Mouse (Mus musculus): ENCODE measurements around the gene Sh2b3.

DNA sequence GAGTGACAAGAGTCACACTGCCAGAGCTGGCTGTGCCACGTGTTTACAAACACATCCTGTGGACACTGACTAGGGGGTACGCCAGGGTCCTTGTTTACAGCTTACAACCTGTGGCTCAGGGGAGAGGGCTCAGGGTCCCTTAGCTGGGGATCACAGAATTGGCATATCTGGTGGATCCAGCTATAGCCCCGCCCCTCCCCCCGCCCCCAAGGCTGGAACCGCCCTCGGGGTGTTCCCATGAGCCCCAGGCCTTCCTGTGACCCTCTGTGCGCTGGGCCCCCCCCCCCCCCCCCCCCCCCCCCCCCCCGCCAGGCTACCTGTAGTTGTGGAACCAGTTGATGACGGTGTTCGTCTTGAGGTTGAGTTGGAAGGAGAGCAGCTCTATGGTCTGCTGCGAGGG, 26.9 kb upstream of the Sh2b3 start:
- no peak for TF ChIP-seq CTCF (IDR thresholded peaks at IDR 0.05; ENCODE audit: low read depth)
- TF ChIP-seq EP300 (IDR thresholded peaks at IDR 0.05; ENCODE audit: low read depth) = no peak
